Comparison of ENCODE assay signal across 22 mouse cellular contexts in genomic region chr5:123991321-123991720, GRCm38 (mm10). TPM values are rescaled to one million over a fixed set of nuclear protein-coding genes. Genes with fewer than 3 reads are reported as not detected.
DNase-seq lines count a peak whose midpoint lies in the region; ATAC-seq and TF ChIP-seq lines count a peak whose summit lies in the region.
"Had no signal": no experiment of that assay in that cellular context is flagged by ENCODE, and none has a peak within 500 bp of the region (broad histone marks: within the 10 kb centered on the region; RNA-seq: fewer than 3 reads in every experiment).

No protein-coding gene starts in this region.

- H3K4me3 ChIP-seq in embryonic facial prominence, embryonic 14.5 days (ENCODE audit: low read depth, low read length): no peak overlapping the region
- no peak overlapping the region for H3K4me3 ChIP-seq in embryonic facial prominence, embryonic 10.5 days
- H3K4me3 ChIP-seq in heart, postnatal 0 days (ENCODE audit: low read depth, low read length): no peak overlapping the region
- H3K4me3 ChIP-seq in left cerebral cortex, adult 2 months: no peak overlapping the region
- H3K4me3 ChIP-seq in stomach, embryonic 16.5 days (replicated peaks; ENCODE audit: low read length): no peak overlapping the region
- H3K4me3 ChIP-seq: embryonic facial prominence, embryonic 12.5 days; erythroblast, embryonic 14.5 days; forebrain, embryonic 12.5 days; limb, embryonic 12.5 days had no signal

- no peak overlapping the region for H3K4me2 ChIP-seq in embryonic facial prominence, embryonic 14.5 days (ENCODE audit: low read depth, low read length)
- H3K4me2 ChIP-seq in heart, postnatal 0 days (ENCODE audit: low read depth, low read length): no peak overlapping the region
- H3K4me2 ChIP-seq in stomach, embryonic 16.5 days (ENCODE audit: low read depth, low read length): no peak overlapping the region
- H3K4me2 ChIP-seq: embryonic facial prominence, embryonic 12.5 days; forebrain, embryonic 12.5 days; limb, embryonic 12.5 days; liver, embryonic 11.5 days; midbrain, embryonic 11.5 days had no signal

- H3K27ac ChIP-seq in embryonic facial prominence, embryonic 14.5 days (replicated peaks; ENCODE audit: low read depth, low read length): no peak overlapping the region
- H3K27ac ChIP-seq in embryonic facial prominence, embryonic 10.5 days (replicated peaks): no peak overlapping the region
- peak overlapping the region; percentile 90; the same call in 1 of the 2 replicates for H3K27ac ChIP-seq in heart, postnatal 0 days (ENCODE audit: low read depth)
- peak overlapping the region; percentile 74 for H3K27ac ChIP-seq in left cerebral cortex, adult 2 months
- 0 out of 2 replicates have a peak overlapping the region, but pooled peaks have one; percentile 81 for H3K27ac ChIP-seq in stomach, embryonic 16.5 days (ENCODE audit: low read length)
- H3K27ac ChIP-seq: embryonic facial prominence, embryonic 12.5 days; forebrain, embryonic 12.5 days; hindbrain, postnatal 0 days; limb, embryonic 12.5 days had no signal

- H3K36me3 ChIP-seq in embryonic facial prominence, embryonic 14.5 days (ENCODE audit: control insufficient read depth, insufficient read depth, low read length): no peaks in the 10 kb centered on the region
- no peaks in the 10 kb centered on the region; the same call in 1 of the 2 replicates for H3K36me3 ChIP-seq in embryonic facial prominence, embryonic 10.5 days (replicated peaks)
- no peaks in the 10 kb centered on the region for H3K36me3 ChIP-seq in heart, postnatal 0 days (replicated peaks; ENCODE audit: control insufficient read depth, insufficient read depth, low read length)
- H3K36me3 ChIP-seq in stomach, embryonic 16.5 days (ENCODE audit: control insufficient read depth, insufficient read depth, low read length): no peaks in the 10 kb centered on the region

- 77% methylated on average over 6 of the region's 6 CpGs for WGBS in embryonic facial prominence, embryonic 14.5 days
- 83% methylated on average over 6 of the region's 6 CpGs for WGBS in embryonic facial prominence, embryonic 10.5 days
- WGBS in heart, postnatal 0 days: 79% methylated on average over 6 of the region's 6 CpGs
- WGBS in stomach, embryonic 16.5 days: 78% methylated on average over 6 of the region's 6 CpGs

- H3K9me3 ChIP-seq in embryonic facial prominence, embryonic 14.5 days (ENCODE audit: control insufficient read depth, low read length): no peaks in the 10 kb centered on the region
- no peaks in the 10 kb centered on the region for H3K9me3 ChIP-seq in embryonic facial prominence, embryonic 10.5 days
- H3K9me3 ChIP-seq in heart, postnatal 0 days (replicated peaks; ENCODE audit: control insufficient read depth, low read length): no peaks in the 10 kb centered on the region
- no peaks in the 10 kb centered on the region for H3K9me3 ChIP-seq in stomach, embryonic 16.5 days (replicated peaks; ENCODE audit: control insufficient read depth, low read length)
- H3K9me3 ChIP-seq: embryonic facial prominence, embryonic 12.5 days; forebrain, embryonic 12.5 days; limb, embryonic 12.5 days had no signal

- H3K9ac ChIP-seq in embryonic facial prominence, embryonic 14.5 days (ENCODE audit: low read depth, low read length): 0 out of 2 replicates have a peak overlapping the region, but pooled peaks have one; percentile 40
- no peak overlapping the region; the same call in 1 of the 2 replicates for H3K9ac ChIP-seq in heart, postnatal 0 days (replicated peaks; ENCODE audit: low read depth, low read length)
- H3K9ac ChIP-seq in stomach, embryonic 16.5 days (ENCODE audit: low read length): no peak overlapping the region
- H3K9ac ChIP-seq: embryonic facial prominence, embryonic 12.5 days; forebrain, embryonic 12.5 days; limb, embryonic 12.5 days; liver, postnatal 0 days had no signal

- H3K27me3 ChIP-seq in embryonic facial prominence, embryonic 14.5 days (replicated peaks; ENCODE audit: control insufficient read depth, insufficient read depth, low read length): no peaks in the 10 kb centered on the region
- H3K27me3 ChIP-seq in embryonic facial prominence, embryonic 10.5 days (replicated peaks; ENCODE audit: low read depth, poor library complexity, severe bottlenecking): no peaks in the 10 kb centered on the region; the same call in 1 of the 2 replicates
- H3K27me3 ChIP-seq in heart, postnatal 0 days (ENCODE audit: control insufficient read depth, insufficient read depth, low read length): no peaks in the 10 kb centered on the region
- H3K27me3 ChIP-seq in stomach, embryonic 16.5 days (ENCODE audit: control insufficient read depth, insufficient read depth, low read length): no peaks in the 10 kb centered on the region
- H3K27me3 ChIP-seq: embryonic facial prominence, embryonic 12.5 days; forebrain, embryonic 12.5 days; limb, embryonic 12.5 days had no signal

- no peak for DNase-seq in embryonic facial prominence, embryonic 14.5 days (ENCODE audit: low spot score)
- DNase-seq in embryonic facial prominence, embryonic 10.5 days (ENCODE audit: low spot score): no peak
- no peak for DNase-seq in heart, postnatal 0 days (ENCODE audit: low spot score)
- no peak for DNase-seq in heart, postnatal 36 days
- no peak for DNase-seq in left cerebral cortex, adult 2 months (ENCODE audit: extremely low spot score in 1 of 2, low spot score in 2 of 2)
- no peak for DNase-seq in left cerebral cortex, postnatal 25 days (ENCODE audit: low spot score in 2 of 2)
- DNase-seq in right cerebral cortex, postnatal 4 days: no peak
- DNase-seq: adrenal gland, adult 8-10 months; cerebellum, postnatal 14 days; liver, postnatal 0 days; retina, postnatal 1 day; thymus, adult 2 months; thymus, postnatal 4 days had no signal

- no peak for TF ChIP-seq EP300 in heart, postnatal 0 days (IDR thresholded peaks at IDR 0.05; ENCODE audit: low read depth)

- no peak for ATAC-seq in embryonic facial prominence, embryonic 14.5 days (ENCODE audit: low read depth)
- ATAC-seq in heart, postnatal 0 days (ENCODE audit: insufficient read depth, low read depth): no peak
- no peak for ATAC-seq in stomach, embryonic 16.5 days (ENCODE audit: insufficient read depth, low FRiP score)
- ATAC-seq: activated CD4-positive, CD25-positive, alpha-beta regulatory T cell, adult 4 months; hindbrain, postnatal 0 days; liver, postnatal 0 days had no signal

- intact Hi-C loops in heart, postnatal 36 days (cut with DNase I): loop anchor here (10.0 kb wide), 1 partner anchor 167 kb away; no protein-coding TSS in a partner anchor
- intact Hi-C loops in left cerebral cortex, adult 2 months (cut with DNase I): no loop called here
- intact Hi-C loops in left cerebral cortex, postnatal 25 days (cut with DNase I): no loop called here

- no peak for TF ChIP-seq CTCF in heart, postnatal 0 days (IDR thresholded peaks at IDR 0.05; ENCODE audit: low read depth)
- TF ChIP-seq CTCF in left cerebral cortex, adult 2 months (IDR thresholded peaks at IDR 0.05): no peak

- no peaks in the 10 kb centered on the region; the same call in 1 of the 2 replicates for H3K4me1 ChIP-seq in embryonic facial prominence, embryonic 14.5 days (ENCODE audit: control insufficient read depth, insufficient read depth, low read length)
- H3K4me1 ChIP-seq in embryonic facial prominence, embryonic 10.5 days: peaks cover 61% of the 10 kb centered on the region
- peaks cover 28% of the 10 kb centered on the region for H3K4me1 ChIP-seq in heart, postnatal 0 days (ENCODE audit: control insufficient read depth, insufficient read depth)
- peaks cover 25% of the 10 kb centered on the region for H3K4me1 ChIP-seq in stomach, embryonic 16.5 days (ENCODE audit: control insufficient read depth, insufficient read depth, low read length)

RNA-seq across cellular contexts. Expression of gene Hip1r, which starts 17.9 kb away (rescaled TPM):
- polyA plus RNA-seq in embryonic facial prominence, embryonic 14.5 days (2014; fragmentation: Nextera tagmentation; extraction: Ambion mirVana): 7.5 and 8.4 TPM in 2 replicates
- 8.5 and 10.7 TPM in 2 replicates for polyA plus RNA-seq in embryonic facial prominence, embryonic 10.5 days (2016; fragmentation: Nextera tagmentation; extraction: Ambion mirVana)
- total RNA-seq in heart, postnatal 0 days (2014; rRNA removed; ENCODE audit: low replicate concordance): 16.3 and 29.2 TPM in 2 replicates
- polyA plus RNA-seq in heart, postnatal 0 days (2015; fragmentation: Nextera tagmentation; extraction: Ambion mirVana): 9.3 and 11.9 TPM in 2 replicates
- total RNA-seq in heart, postnatal 36 days (2021): 10 to 100 TPM in 1 of 2 experiments, 1 to 10 TPM in 1; 8.6 to 17.0 TPM
- 10 to 100 TPM; 68.3 to 74.2 TPM for total RNA-seq in left cerebral cortex, adult 2 months (2021)
- 10 to 100 TPM; 60.5 to 67.1 TPM for total RNA-seq in left cerebral cortex, postnatal 25 days (2021)
- 31.2 and 35.2 TPM in 2 replicates for polyA plus RNA-seq in stomach, embryonic 16.5 days (2015; fragmentation: Nextera tagmentation; extraction: Ambion mirVana)

RNA-seq across cellular contexts. Expression of gene Vps37b, which starts 40.7 kb away (rescaled TPM):
- 30.4 and 31.7 TPM in 2 replicates for polyA plus RNA-seq in embryonic facial prominence, embryonic 14.5 days (2014; fragmentation: Nextera tagmentation; extraction: Ambion mirVana)
- 43.8 and 47.6 TPM in 2 replicates for polyA plus RNA-seq in embryonic facial prominence, embryonic 10.5 days (2016; fragmentation: Nextera tagmentation; extraction: Ambion mirVana)
- 51.4 and 59.6 TPM in 2 replicates for total RNA-seq in heart, postnatal 0 days (2014; rRNA removed; ENCODE audit: low replicate concordance)
- 44.5 and 55.7 TPM in 2 replicates for polyA plus RNA-seq in heart, postnatal 0 days (2015; fragmentation: Nextera tagmentation; extraction: Ambion mirVana)
- total RNA-seq in heart, postnatal 36 days (2021): 10 to 100 TPM; 19.6 to 25.0 TPM
- 10 to 100 TPM; 46.1 to 47.3 TPM for total RNA-seq in left cerebral cortex, adult 2 months (2021)
- total RNA-seq in left cerebral cortex, postnatal 25 days (2021): 10 to 100 TPM; 46.7 to 50.6 TPM
- polyA plus RNA-seq in stomach, embryonic 16.5 days (2015; fragmentation: Nextera tagmentation; extraction: Ambion mirVana): 39.6 and 44.4 TPM in 2 replicates

Comparison
In these comparisons a context has a peak if more than half of its experiments do, and no peak if none do; other contexts are left out.
1. H3K27ac ChIP-seq: peak in heart, postnatal 0 days (single experiment), left cerebral cortex, adult 2 months (single experiment) and stomach, embryonic 16.5 days (single experiment); none in embryonic facial prominence, embryonic 14.5 days (single experiment) and embryonic facial prominence, embryonic 10.5 days (single experiment).